Mouse (Mus musculus) brain, embryonic 14.5 days (tissue): ENCODE results near the gene Atp10b.

Source experiments
- CTCF ChIP-seq: fragments of 200-500 bp; IDR thresholded peaks from 2 replicates; pipeline ENCODE4 v1.5.1; 2012; ENCODE audit warnings: inconsistent platforms, mild to moderate bottlenecking, moderate library complexity, borderline replicate concordance; ENCODE audit not compliant: insufficient read depth, insufficient read length; ENCODE audit errors: extremely low read depth
- POLR2A ChIP-seq: fragments of 200-500 bp; IDR thresholded peaks from 2 replicates; pipeline ENCODE4 v1.6.1; 2012; ENCODE audit warnings: mild to moderate bottlenecking, inconsistent platforms, borderline replicate concordance; ENCODE audit not compliant: poor library complexity, insufficient read depth, insufficient read length, severe bottlenecking; ENCODE audit errors: extremely low read depth

- no peak for TF ChIP-seq POLR2A
- no peak for TF ChIP-seq CTCF
These were observed 120.0 kb downstream of the Atp10b start for GRCm38 (mm10) chr11:43269503-43270255.
